Mouse (Mus musculus) hindbrain, embryonic 14.5 days (tissue): ENCODE results near the gene Sec23b. TPM values are rescaled to one million over a fixed set of nuclear protein-coding genes. Genes with fewer than 3 reads are reported as not detected.
A peak's percentile ranks its signal among the peaks of the same experiment; 100 is the strongest.
"Not testable (repeated sequence)": the region's sequence is repeated elsewhere in the genome, so short reads cannot be mapped to it uniquely, and the experiment has no call there.

Source experiments
- ATAC-seq: fragments of 200-750 bp; cut with Nextera tagmentation; 2 replicates; pipeline ENCODE4 v1.8.0; 2017; ENCODE audit warnings: moderate number of reproducible peaks, mild to moderate bottlenecking, moderate TSS enrichment, moderate library complexity; ENCODE audit not compliant: low FRiP score
- DNase-seq: peaks from one replicate; pipeline ENCODE4 v3.0.0-alpha.2; 2015; ENCODE audit warnings: low spot score
- H3K27ac ChIP-seq: fragments of 300-500 bp; sonication (generic); 2 replicates; pipeline ENCODE4 v1.5.1; 2014; ENCODE audit warnings: mild to moderate bottlenecking, moderate library complexity
- H3K27me3 ChIP-seq: fragments of 300-500 bp; sonication (generic); 2 replicates; pipeline ENCODE4 v1.6.1; 2014; ENCODE audit warnings: mild to moderate bottlenecking, low read length, mixed read lengths; ENCODE audit not compliant: control insufficient read depth, insufficient read depth
- H3K36me3 ChIP-seq: fragments of 300-500 bp; sonication (generic); replicated peaks from 2 replicates; pipeline ENCODE4 v1.6.1; 2014; ENCODE audit not compliant: control insufficient read depth, insufficient read depth
- H3K4me1 ChIP-seq: fragments of 300-500 bp; sonication (generic); replicated peaks from 2 replicates; pipeline ENCODE4 v1.6.1; 2014; ENCODE audit warnings: antibody characterized with exemption, low read length, mixed read lengths; ENCODE audit not compliant: control insufficient read depth, insufficient read depth
- H3K4me2 ChIP-seq: fragments of 300-500 bp; sonication (generic); replicated peaks from 2 replicates; pipeline ENCODE4 v1.6.1; 2014; ENCODE audit warnings: mild to moderate bottlenecking, moderate library complexity
- H3K4me3 ChIP-seq: fragments of 300-500 bp; sonication (generic); replicated peaks from 2 replicates; pipeline ENCODE4 v1.5.1; 2014; ENCODE audit warnings: mild to moderate bottlenecking, low read length
- H3K9ac ChIP-seq: fragments of 300-500 bp; sonication (generic); 2 replicates; pipeline ENCODE4 v1.6.1; 2014
- H3K9me3 ChIP-seq: fragments of 300-500 bp; sonication (generic); 2 replicates; pipeline ENCODE4 v1.6.1; 2016; ENCODE audit warnings: low read length; ENCODE audit not compliant: control insufficient read depth
- WGBS: fragments of 180-500 bp; shearing (Covaris S2); extraction: QIAGEN DNeasy Blood & Tissue Kit; methylation state at CpG from one replicate; pipeline ENCODE4 v1.1.7; 2014; 5-methylcytosine and 5-hydroxymethylcytosine counted together
- polyA plus RNA-seq: library from polyadenylated mRNA; unstranded; fragments of >200 nt; fragmentation: Nextera tagmentation; extraction: Ambion mirVana; gene quantifications from 2 replicates; pipeline ENCODE4 v1.2.1, GENCODE M21; 2014

Sec23b gene
- polyA plus RNA-seq, 1 experiment from 2014 or later: 64.3 TPM

GRCm38 (mm10) chr2:144544630-144545029, 11.4 kb upstream of the Sec23b start:
- Histone ChIP-seq H3K36me3 (peaks cover 84% of the 10 kb centered on the region), H3K27ac (no peak overlapping the region), H3K4me3 (no peak overlapping the region), H3K9me3 (no peaks in the 10 kb centered on the region), H3K4me2 (no peak overlapping the region), H3K9ac (no peak overlapping the region), H3K4me1 (no peaks in the 10 kb centered on the region), H3K27me3 (no peaks in the 10 kb centered on the region)
- no peak for DNase-seq
- ATAC-seq: no peak
- WGBS: 88% methylated on average over 6 of the region's 6 CpGs

GRCm38 (mm10) chr2:144545061-144545460, 11.0 kb upstream of the Sec23b start:
- Histone ChIP-seq H3K27ac (no peak overlapping the region), H3K27me3 (no peaks in the 10 kb centered on the region), H3K4me3 (no peak overlapping the region), H3K9ac (no peak overlapping the region), H3K4me1 (peaks cover 4% of the 10 kb centered on the region), H3K9me3 (no peaks in the 10 kb centered on the region), H3K36me3 (peaks cover 80% of the 10 kb centered on the region), H3K4me2 (no peak overlapping the region)
- no peak for ATAC-seq
- WGBS: 91% methylated on average over 2 of the region's 2 CpGs
- no peak for DNase-seq

- no peaks in the 10 kb centered on the region for H3K27me3 ChIP-seq
- WGBS: 58% methylated on average over 1 of the region's 1 CpGs
- DNase-seq: no peak
- no peak overlapping the region for H3K4me2 ChIP-seq
- H3K4me3 ChIP-seq: no peak overlapping the region
- H3K9me3 ChIP-seq: no peaks in the 10 kb centered on the region
- ATAC-seq: no peak
- no peak overlapping the region for H3K9ac ChIP-seq
- H3K27ac ChIP-seq: no peak overlapping the region
- H3K36me3 ChIP-seq: peaks cover 76% of the 10 kb centered on the region
- H3K4me1 ChIP-seq: peaks cover 5% of the 10 kb centered on the region
Measured at GRCm38 (mm10) chr2:144545481-144545880, 10.5 kb upstream of the Sec23b start.

- ATAC-seq (no peak), DNase-seq (no peak)
- no peak overlapping the region for H3K4me2 ChIP-seq
- no peak overlapping the region for H3K4me3 ChIP-seq
- no peak overlapping the region for H3K27ac ChIP-seq
- WGBS: 86% methylated on average over 4 of the region's 4 CpGs
- H3K36me3 ChIP-seq: peaks cover 61% of the 10 kb centered on the region
- H3K9ac ChIP-seq: no peak overlapping the region
- H3K27me3 ChIP-seq: no peaks in the 10 kb centered on the region
- peaks cover 5% of the 10 kb centered on the region for H3K4me1 ChIP-seq
- H3K9me3 ChIP-seq: no peaks in the 10 kb centered on the region
Measured at GRCm38 (mm10) chr2:144547559-144547958, 8.5 kb upstream of the Sec23b start.

GRCm38 (mm10) chr2:144550529-144550928, 5.5 kb upstream of the Sec23b start, which contains the start of gene Rbbp9:
Gene Rbbp9, minus strand, starts transcription at chr2:144550869.
- DNase-seq: peak; percentile 84
- peak; percentile 98 for ATAC-seq
- no peaks in the 10 kb centered on the region for H3K27me3 ChIP-seq
- peak within 1 kb of the TSS; percentile 75 for H3K4me2 ChIP-seq
- H3K4me1 ChIP-seq: peaks cover 10% of the 10 kb centered on the region
- peaks cover 31% of the 10 kb centered on the region for H3K36me3 ChIP-seq
- 0% methylated on average over 17 of the region's 17 CpGs for WGBS
- H3K4me3 ChIP-seq: peak within 1 kb of the TSS; percentile 55
- peak within 1 kb of the TSS; percentile 79 for H3K27ac ChIP-seq
- peak within 1 kb of the TSS; percentile 83 for H3K9ac ChIP-seq
- no peaks in the 10 kb centered on the region for H3K9me3 ChIP-seq

- Histone ChIP-seq H3K36me3 (no peaks in the 10 kb centered on the region), H3K9me3 (no peaks in the 10 kb centered on the region), H3K4me1 (peaks cover 20% of the 10 kb centered on the region), H3K4me3 (no peak overlapping the region), H3K9ac (no peak overlapping the region), H3K4me2 (no peak overlapping the region), H3K27me3 (no peaks in the 10 kb centered on the region), H3K27ac (no peak overlapping the region)
- DNase-seq (no peak), ATAC-seq (no peak)
- 89% methylated on average over 3 of the region's 3 CpGs for WGBS
Measured at GRCm38 (mm10) chr2:144553905-144554304, 2.1 kb upstream of the Sec23b start.

- 3% methylated on average over 14 of the region's 14 CpGs for WGBS
- Histone ChIP-seq H3K4me1 (peaks cover 15% of the 10 kb centered on the region), H3K36me3 (peaks cover 13% of the 10 kb centered on the region; the same call in 1 of the 2 replicates), H3K9ac (peak overlapping the region; percentile 59), H3K27ac (peak overlapping the region; percentile 79), H3K4me3 (peak overlapping the region; percentile 71), H3K9me3 (no peaks in the 10 kb centered on the region), H3K27me3 (no peaks in the 10 kb centered on the region), H3K4me2 (peak overlapping the region; percentile 67)
- ATAC-seq (no peak), DNase-seq (no peak)
Measured at GRCm38 (mm10) chr2:144555286-144555819, 676 bp upstream of the Sec23b start.

GRCm38 (mm10) chr2:144588723-144589122, 32.7 kb downstream of the Sec23b start:
- H3K36me3 ChIP-seq: peaks cover 63% of the 10 kb centered on the region
- DNase-seq (no peak), ATAC-seq (no peak)
- no peak overlapping the region for H3K9ac ChIP-seq
- H3K4me3 ChIP-seq: no peak overlapping the region
- H3K4me1 ChIP-seq: 0 out of 2 replicates have a peak, but pooled peaks cover 2% of the 10 kb centered on the region
- H3K27ac ChIP-seq: no peak overlapping the region
- no peak overlapping the region for H3K4me2 ChIP-seq
- WGBS: 86% methylated on average over 4 of the region's 4 CpGs
- no peaks in the 10 kb centered on the region for H3K9me3 ChIP-seq
- no peaks in the 10 kb centered on the region for H3K27me3 ChIP-seq

- not testable (repeated sequence) for ATAC-seq, H3K9ac ChIP-seq, H3K27ac ChIP-seq, H3K4me1 ChIP-seq, H3K4me2 ChIP-seq, H3K9me3 ChIP-seq, H3K4me3 ChIP-seq, DNase-seq, H3K27me3 ChIP-seq
- WGBS: 65% methylated on average over 8 of the region's 8 CpGs
- peaks cover 22% of the 10 kb centered on the region for H3K36me3 ChIP-seq
Measured at GRCm38 (mm10) chr2:144593036-144593435, 37.0 kb downstream of the Sec23b start.
